Mouse (Mus musculus): ENCODE measurements around the gene Prpf4b.
A peak's percentile ranks its signal among the peaks of the same experiment; 100 is the strongest.
"Not testable (repeated sequence)": the region's sequence is repeated elsewhere in the genome, so short reads cannot be mapped to it uniquely, and the experiment has no call there.

Gene Prpf4b

DNA sequence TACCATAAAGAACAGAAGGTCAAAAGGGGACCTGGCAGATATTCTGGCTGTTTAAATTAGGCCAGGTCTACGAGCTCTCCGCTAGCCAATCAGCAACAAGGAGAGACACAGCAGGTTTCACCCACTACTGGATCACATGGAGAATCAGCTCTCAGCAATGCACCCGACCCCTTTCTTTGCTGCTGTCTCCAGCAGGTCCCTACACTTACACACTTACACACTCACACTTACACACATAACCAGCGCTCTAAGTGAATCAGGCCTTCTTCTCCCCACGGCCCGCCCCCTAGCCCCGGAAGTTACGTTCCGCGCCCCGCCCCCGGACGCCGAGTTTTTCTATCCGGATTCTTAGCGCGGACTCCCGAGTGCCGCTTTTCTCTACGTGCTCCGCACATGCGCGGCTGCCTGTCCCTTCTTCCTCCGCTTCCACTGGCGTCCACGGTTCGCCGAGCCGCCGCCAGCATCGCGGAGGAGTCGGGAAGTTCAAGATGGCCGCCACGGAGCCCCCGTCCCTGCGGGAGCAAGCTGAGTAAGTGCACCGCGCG lies at the start of gene Prpf4b:
TSS of gene Prpf4b (plus strand) at position 137 of the 545 bp plus-strand sequence.
- peak; percentile 87 to 93 for DNase-seq (ENCODE audit: low spot score in 2 of 2)

DNA sequence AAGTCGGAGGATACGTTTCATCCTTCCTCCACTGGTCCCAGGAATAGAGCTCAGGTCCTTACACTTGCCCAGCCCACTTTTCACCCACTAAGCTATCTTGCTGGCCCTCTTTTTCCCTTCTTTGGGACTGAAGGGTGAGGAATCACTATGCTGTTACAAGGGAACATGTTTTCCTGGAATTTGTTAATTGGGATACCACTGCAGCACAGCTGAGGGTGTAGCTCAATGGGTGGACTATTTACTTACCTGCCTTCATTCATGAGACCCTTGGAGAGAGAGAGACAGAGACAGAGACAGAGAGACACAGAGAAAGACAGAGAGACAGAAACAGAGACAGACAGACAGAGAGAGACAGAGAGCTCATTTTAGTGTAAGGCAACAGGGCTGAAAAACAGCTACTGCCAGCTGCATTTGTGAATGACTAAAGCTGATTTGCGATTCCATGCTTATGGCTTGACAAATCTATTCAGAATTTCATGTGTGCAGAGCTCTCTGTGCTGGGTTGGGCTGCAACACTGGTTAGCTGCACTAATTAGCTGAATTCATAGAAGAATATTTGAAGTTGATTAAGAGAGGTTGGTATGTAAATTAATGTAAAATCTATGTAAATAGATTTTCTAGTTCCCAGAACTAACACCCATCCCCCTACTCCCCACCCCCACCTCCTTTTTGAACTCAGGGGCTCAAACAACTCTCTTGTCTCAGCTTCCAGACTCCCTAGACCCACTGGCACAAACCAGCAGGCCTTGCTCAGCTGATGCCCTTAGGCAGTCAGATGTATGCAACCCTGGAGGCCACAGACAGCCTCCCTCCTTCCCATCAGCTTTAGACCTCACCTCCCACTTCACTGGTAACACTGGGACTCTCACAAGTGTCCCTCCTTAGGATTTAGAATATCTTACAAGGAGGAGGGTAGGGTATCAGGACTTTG lies 48.1 kb upstream of the Prpf4b start:
- no peak for DNase-seq (ENCODE audit: low spot score in 2 of 2)

GRCm38 (mm10) chr13:34827988-34828882 lies 46.9 kb upstream of the Prpf4b start:
- DNase-seq (ENCODE audit: low spot score in 2 of 2), result no peak

DNA sequence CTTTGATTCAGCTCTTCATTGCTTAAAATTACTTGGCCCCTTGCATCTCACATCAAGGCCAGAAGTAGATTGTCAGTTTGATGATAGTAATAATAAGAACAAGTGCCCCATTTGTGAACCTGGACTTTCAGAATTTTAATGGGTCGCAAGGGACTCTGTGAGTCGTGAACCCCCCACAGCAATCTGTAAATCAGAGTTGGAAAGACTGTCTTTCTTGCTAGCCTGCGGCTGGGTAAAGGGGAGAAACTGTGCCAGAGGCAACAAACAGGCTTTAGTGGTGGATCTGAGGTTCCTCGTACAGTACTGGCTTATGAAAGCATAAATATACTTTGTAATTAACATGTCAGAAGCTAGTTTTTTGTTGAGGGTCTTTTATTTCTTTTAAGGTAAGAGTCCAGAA lies 32.3 kb upstream of the Prpf4b start:
- no peak for DNase-seq (ENCODE audit: low spot score in 2 of 2)

- no peak for DNase-seq (ENCODE audit: low spot score in 2 of 2)
Observed at GRCm38 (mm10) chr13:34850759-34851158, 24.3 kb upstream of the Prpf4b start.

- no peak for DNase-seq (ENCODE audit: low spot score in 2 of 2)
Observed at GRCm38 (mm10) chr13:34851191-34851784, 23.8 kb upstream of the Prpf4b start.

- DNase-seq (ENCODE audit: low spot score in 2 of 2), result no peak
Observed at GRCm38 (mm10) chr13:34857526-34857925, 17.6 kb upstream of the Prpf4b start.

GRCm38 (mm10) chr13:34859406-34859805 lies 15.7 kb upstream of the Prpf4b start:
- peak in 1 of 2 experiments; percentile 9 for DNase-seq (ENCODE audit: low spot score in 2 of 2)

DNA sequence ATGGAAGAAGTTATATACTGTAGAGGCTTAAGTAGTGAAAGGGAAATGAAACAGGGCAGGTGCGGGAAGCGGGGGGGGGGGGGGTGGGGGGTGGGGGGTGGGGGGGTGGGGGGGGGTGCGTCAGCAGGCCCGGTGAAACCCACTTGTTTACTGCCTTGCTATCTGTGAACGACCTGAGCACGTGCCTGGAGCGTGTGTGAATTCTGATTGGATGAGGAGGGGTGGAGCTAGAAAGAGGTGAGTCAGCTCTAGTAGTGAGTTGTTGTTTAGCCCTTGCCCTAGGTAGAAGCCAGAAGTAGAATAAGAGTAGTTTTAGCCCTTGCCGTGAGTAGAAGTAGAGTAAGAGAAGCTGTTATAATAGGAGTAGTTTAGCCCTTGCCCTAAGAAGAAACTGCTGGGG lies 13.9 kb upstream of the Prpf4b start:
- not testable (repeated sequence) for DNase-seq (ENCODE audit: low spot score in 2 of 2)

DNA sequence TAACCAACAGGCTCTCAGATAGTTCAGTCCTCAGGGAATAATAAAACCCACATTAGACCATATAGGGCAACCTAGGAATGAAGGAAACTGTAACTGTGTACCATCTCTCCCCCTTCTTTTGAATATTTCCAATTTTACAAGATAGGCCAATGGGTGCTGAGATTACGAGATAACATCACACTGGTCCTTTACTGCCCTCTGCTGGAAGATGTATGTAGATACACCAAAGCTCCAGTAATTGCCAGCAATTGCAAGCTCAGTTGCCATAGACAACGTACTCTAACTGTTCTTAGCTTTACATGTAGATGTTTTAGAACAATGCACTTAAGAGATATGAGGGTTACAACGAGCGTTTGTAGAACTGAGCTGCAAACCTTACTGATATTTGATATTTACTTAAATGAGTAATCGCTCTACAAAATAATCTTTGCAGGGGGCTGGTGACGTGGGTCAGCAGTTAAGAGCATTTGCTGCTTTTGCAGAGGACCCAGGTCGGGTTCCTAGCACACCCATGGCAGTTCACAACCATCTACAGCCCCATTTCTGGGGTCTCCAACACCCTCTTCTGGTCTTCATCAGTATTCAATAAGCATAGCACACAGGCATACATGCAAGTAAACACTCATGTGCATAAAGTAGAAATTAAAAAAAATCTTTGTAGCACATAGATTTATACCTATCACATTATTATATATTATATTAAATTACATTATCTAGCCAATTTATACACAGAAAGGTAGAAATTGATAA lies 10.5 kb upstream of the Prpf4b start:
- DNase-seq (ENCODE audit: low spot score in 2 of 2), result peak; percentile 26 to 30

- peak; percentile 92 for DNase-seq (ENCODE audit: low spot score in 2 of 2)
Observed at GRCm38 (mm10) chr13:34873801-34874681, 1.1 kb upstream of the Prpf4b start.

GRCm38 (mm10) chr13:34874736-34875135 lies 366 bp upstream of the Prpf4b start:
- peak in 1 of 2 experiments; percentile 15 for DNase-seq (ENCODE audit: low spot score in 2 of 2)

DNA sequence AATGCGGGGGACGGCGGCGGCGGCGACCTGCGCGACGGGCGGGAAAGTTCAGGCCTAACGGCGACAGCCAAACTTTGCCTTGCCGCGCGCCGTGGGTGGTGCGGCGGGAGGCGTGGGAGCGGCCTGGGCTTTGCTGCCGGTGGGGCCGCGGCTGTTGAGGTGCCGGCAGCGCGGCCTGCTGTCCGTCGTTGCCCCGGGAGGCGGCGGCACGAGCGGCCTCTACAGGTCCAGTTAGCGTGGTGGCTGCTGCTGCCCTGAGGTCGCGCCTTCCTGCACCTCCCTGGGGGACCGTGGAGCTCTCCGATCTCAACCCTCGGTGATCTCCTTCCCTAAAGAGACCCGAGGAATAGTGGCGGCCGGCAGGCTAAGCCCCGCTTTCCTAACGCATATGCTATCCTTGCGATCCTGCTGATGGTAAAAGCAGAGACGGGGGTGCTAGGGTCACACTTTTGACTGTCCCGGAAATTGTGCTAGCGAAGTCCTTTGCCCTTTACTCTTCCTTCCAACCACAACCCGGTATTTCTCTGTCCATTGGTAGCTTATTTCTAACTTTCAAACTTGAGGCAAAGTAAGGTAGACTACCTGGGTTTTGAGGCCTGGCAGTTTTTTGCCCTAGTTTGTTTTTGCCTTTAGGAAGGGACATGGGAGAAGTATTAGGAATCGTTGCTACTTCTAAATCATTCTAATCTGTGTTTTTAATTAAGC lies 791 bp downstream of the Prpf4b start:
- DNase-seq (ENCODE audit: low spot score in 2 of 2), result no peak

- no peak for DNase-seq (ENCODE audit: low spot score in 2 of 2)
Observed at GRCm38 (mm10) chr13:34876481-34876880, 1.4 kb downstream of the Prpf4b start.

GRCm38 (mm10) chr13:34892871-34893270 lies 17.8 kb downstream of the Prpf4b start:
- no peak for DNase-seq (ENCODE audit: low spot score in 2 of 2)

DNA sequence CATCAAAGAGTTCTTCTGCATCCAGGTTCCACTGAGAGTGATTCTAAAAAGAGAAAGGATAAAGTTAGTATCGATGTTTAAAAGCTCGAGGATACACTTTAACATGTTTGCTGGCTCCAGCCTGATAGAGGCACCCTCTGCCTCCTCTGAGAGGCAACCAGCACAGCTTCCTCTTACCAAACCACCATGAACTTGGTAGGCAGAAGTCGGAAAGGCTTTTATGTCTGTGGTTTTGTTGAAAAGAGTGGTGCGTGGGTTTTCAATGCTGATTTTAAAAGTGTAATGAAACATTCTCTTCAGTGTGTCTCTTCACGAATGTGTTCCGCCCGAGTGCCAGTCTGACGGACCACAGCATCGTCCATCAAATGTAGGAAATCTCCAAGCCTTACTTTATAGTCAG lies 39.5 kb downstream of the Prpf4b start:
- DNase-seq (ENCODE audit: low spot score in 2 of 2), result no peak

DNA sequence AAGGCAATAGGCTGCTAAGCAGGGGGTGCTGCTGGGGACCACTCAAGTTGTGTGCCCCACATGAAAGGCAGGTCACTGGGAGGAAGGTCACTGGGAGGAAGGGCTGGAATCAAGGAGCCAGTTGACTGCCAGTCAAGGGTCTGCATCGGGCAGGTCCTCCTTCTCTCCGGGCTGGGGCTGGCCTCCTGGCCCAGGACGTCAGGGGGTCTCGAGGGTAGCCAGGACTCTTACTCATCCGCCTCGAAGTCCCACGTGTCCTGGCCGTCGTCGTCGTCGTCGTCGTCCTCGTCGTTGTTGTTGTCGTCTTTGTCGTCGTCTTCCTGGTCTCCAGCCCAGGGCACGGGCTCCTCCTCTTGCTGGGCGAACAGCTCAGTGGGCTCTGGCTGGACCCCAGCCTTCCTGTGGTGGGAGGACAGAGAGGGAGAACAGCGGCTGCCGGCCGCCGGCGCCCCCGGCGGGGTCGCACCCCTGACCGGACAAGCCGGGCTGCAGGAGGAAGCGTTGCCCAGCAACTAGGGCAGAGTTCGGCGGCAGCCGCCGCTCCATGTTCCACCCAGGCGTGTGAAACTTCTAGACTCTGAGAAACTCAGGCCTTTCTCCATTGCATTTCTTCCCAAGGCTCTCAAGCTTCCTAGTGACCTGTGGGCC lies 41.5 kb downstream of the Prpf4b start:
- no peak for DNase-seq (ENCODE audit: low spot score in 2 of 2)

GRCm38 (mm10) chr13:34924210-34924609 lies 49.1 kb downstream of the Prpf4b start, which contains the start of the genes Fam217a and 4933417A18Rik:
Fam217a (minus strand) TSS chr13:34924310.
4933417A18Rik (plus strand) TSS chr13:34924409.
- no peak for DNase-seq (ENCODE audit: low spot score in 2 of 2)

All from frontal cortex, postnatal 10 days (tissue).